Mouse (Mus musculus): ENCODE data around the gene Elf2. TPM values are rescaled to one million over a fixed set of nuclear protein-coding genes. Genes with fewer than 3 reads are reported as not detected.

Gene Elf2
- polyA plus RNA-seq, 1 experiment from 2014 or later = 44.2 TPM

DNA sequence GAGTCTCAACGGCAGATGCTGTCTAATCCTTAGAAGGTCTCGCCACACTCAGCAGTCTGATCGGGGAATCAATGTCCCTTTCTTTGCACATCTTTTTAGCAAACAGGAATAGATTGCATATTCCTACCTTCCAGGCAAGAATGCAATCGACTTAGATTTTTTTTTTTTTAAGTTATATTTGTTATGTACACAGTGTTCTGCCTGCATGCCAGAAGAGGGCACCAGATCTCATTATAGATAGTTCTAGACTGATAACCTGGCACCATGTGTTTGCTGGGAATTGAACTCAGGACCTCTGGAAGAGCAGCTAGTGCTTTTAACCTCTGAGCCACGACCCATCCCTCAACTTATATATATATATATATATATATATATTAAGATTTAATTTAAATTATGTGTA, 33.1 kb upstream of the Elf2 start:
- peaks cover 4% of the 10 kb centered on the region; the same call in 1 of the 2 replicates for H3K9me3 ChIP-seq
- H3K27ac ChIP-seq = no peak overlapping the region
- H3K27me3 ChIP-seq (ENCODE audit: poor library complexity, severe bottlenecking) = no peaks in the 10 kb centered on the region
- no peak for DNase-seq (ENCODE audit: extremely low spot score, low spot score)
- H3K4me3 ChIP-seq = no peak overlapping the region
- WGBS = 80% methylated on average over 5 of the region's 5 CpGs
- no peaks in the 10 kb centered on the region for H3K36me3 ChIP-seq (replicated peaks)
- peaks cover 6% of the 10 kb centered on the region for H3K4me1 ChIP-seq

DNA sequence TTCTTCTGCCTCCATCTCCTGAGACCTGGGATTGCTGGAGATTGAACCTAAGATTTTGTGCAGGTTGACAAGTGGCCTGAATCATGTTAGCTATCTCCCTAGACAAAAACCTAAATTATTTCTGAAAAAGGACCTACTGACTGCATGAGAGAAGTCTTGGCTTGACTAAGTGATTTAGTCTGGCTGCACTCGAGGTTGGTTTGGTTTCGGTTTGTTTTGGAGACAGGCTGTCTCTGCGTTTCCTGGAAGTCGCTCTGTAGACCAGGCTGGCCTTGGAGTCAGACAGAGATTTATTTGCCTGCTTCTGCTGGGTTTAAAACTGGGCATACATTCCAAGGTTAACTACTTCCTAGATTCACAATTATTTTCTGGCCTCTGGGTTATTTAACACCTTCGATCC, 32.4 kb upstream of the Elf2 start:
- Histone ChIP-seq H3K4me3 (no peak overlapping the region), H3K9me3 (peaks cover 4% of the 10 kb centered on the region; the same call in 1 of the 2 replicates), H3K27ac (no peak overlapping the region), H3K36me3 (replicated peaks) (no peaks in the 10 kb centered on the region), H3K27me3 (ENCODE audit: poor library complexity, severe bottlenecking) (no peaks in the 10 kb centered on the region), H3K4me1 (no peaks in the 10 kb centered on the region)
- 86% methylated on average over 5 of the region's 5 CpGs for WGBS
- DNase-seq (ENCODE audit: extremely low spot score, low spot score) = no peak

DNA sequence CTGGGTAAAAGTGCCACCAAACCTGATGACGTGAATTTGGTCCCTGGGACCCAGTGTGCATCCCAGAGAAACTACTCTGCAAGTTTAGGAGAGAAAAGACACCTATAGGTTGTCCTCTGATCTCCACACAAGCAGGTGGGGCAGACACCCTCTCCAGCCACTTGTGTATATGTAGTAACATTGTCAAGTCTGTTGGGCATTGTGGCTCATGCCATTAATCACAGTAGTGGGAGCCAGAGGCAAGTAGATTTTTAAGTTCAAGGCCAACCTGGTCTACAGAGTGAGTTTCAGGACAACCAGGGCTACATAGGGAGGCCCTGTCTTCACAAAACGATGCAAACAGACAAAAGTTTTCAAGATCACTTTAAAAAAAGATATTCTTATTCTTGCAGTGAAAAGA, 31.4 kb upstream of the Elf2 start:
- no peaks in the 10 kb centered on the region for H3K4me1 ChIP-seq
- H3K4me3 ChIP-seq = no peak overlapping the region
- H3K36me3 ChIP-seq (replicated peaks) = no peaks in the 10 kb centered on the region
- WGBS = 73% methylated on average over 2 of the region's 2 CpGs
- H3K9me3 ChIP-seq = peaks cover 4% of the 10 kb centered on the region; the same call in 1 of the 2 replicates
- no peak overlapping the region for H3K27ac ChIP-seq
- DNase-seq (ENCODE audit: extremely low spot score, low spot score) = no peak
- no peaks in the 10 kb centered on the region for H3K27me3 ChIP-seq (ENCODE audit: poor library complexity, severe bottlenecking)

DNA sequence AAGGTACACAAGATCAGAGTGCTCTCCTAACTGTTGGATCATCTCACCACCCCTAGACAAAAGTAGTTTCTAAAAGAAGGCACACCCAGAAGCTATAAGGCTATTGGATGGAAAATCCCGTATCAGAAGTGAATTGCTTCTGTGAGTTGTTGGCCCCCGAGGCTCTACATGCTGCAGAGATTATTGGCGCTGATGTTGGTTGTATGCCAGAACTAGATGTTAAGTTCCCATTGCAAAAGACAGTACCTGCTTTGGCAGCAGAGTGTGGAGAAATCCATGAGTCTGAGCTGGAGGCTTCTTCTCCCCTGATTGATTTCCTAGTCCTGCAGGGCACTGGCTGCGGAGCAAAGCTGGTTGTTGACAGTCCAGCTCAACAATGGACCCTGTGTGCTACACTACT, 27.5 kb upstream of the Elf2 start:
- H3K27me3 ChIP-seq (ENCODE audit: poor library complexity, severe bottlenecking) = peaks cover 28% of the 10 kb centered on the region
- no peaks in the 10 kb centered on the region for H3K36me3 ChIP-seq (replicated peaks)
- H3K27ac ChIP-seq = no peak overlapping the region
- H3K4me1 ChIP-seq = peaks cover 17% of the 10 kb centered on the region
- no peak for DNase-seq (ENCODE audit: extremely low spot score, low spot score)
- H3K4me3 ChIP-seq = no peak overlapping the region
- 85% methylated on average over 4 of the region's 4 CpGs for WGBS
- no peaks in the 10 kb centered on the region for H3K9me3 ChIP-seq

DNA sequence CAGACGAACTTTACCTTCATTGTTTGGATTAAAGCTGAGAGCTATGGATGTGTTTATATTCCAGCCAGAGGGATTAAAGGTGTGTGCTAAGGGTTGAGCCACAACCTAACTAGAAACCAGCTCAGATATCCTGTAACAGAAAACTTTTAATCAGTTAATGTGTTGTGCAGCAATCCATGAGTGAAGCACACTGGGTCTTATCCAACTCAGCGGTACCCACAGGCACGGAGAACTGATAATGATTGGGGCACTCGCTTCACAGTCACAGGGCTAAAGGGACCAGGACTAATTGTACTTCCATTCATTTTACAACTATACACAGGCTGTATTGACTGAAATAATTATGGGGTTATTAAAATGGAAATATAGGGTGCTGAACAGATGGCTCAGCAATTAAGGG, 26.5 kb upstream of the Elf2 start:
- 81% methylated on average over 4 of the region's 4 CpGs for WGBS
- H3K4me3 ChIP-seq = no peak overlapping the region
- H3K27ac ChIP-seq = no peak overlapping the region
- no peaks in the 10 kb centered on the region for H3K9me3 ChIP-seq
- peaks cover 17% of the 10 kb centered on the region for H3K4me1 ChIP-seq
- peaks cover 33% of the 10 kb centered on the region for H3K27me3 ChIP-seq (ENCODE audit: poor library complexity, severe bottlenecking)
- H3K36me3 ChIP-seq (replicated peaks) = no peaks in the 10 kb centered on the region
- no peak for DNase-seq (ENCODE audit: extremely low spot score, low spot score)

DNA sequence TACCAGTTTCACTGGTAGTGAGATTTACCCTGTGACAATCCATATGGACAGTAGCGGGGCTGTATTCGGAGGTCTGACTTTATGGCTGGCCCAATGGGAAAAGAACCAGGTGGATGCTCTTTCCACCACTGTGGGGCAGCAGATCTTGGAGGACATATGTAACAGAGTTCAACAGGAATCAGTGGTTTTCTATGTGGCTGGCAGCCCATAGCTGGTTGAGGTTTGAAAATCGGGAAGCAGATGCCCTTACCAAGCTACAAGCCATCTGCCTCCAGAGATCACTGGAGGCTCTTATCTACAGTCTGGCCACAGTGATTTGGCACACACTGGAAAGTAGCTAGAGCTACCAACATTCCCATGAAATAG, 25.0 kb upstream of the Elf2 start:
- 19% methylated on average over 3 of the region's 3 CpGs for WGBS
- H3K9me3 ChIP-seq = no peaks in the 10 kb centered on the region
- no peaks in the 10 kb centered on the region for H3K36me3 ChIP-seq (replicated peaks)
- H3K27me3 ChIP-seq (ENCODE audit: poor library complexity, severe bottlenecking) = peaks cover 40% of the 10 kb centered on the region
- H3K27ac ChIP-seq = peak overlapping the region; percentile 73; the same call in 1 of the 2 replicates
- peak overlapping the region; percentile 59 for H3K4me3 ChIP-seq
- DNase-seq (ENCODE audit: extremely low spot score, low spot score) = no peak
- H3K4me1 ChIP-seq = peaks cover 27% of the 10 kb centered on the region

DNA sequence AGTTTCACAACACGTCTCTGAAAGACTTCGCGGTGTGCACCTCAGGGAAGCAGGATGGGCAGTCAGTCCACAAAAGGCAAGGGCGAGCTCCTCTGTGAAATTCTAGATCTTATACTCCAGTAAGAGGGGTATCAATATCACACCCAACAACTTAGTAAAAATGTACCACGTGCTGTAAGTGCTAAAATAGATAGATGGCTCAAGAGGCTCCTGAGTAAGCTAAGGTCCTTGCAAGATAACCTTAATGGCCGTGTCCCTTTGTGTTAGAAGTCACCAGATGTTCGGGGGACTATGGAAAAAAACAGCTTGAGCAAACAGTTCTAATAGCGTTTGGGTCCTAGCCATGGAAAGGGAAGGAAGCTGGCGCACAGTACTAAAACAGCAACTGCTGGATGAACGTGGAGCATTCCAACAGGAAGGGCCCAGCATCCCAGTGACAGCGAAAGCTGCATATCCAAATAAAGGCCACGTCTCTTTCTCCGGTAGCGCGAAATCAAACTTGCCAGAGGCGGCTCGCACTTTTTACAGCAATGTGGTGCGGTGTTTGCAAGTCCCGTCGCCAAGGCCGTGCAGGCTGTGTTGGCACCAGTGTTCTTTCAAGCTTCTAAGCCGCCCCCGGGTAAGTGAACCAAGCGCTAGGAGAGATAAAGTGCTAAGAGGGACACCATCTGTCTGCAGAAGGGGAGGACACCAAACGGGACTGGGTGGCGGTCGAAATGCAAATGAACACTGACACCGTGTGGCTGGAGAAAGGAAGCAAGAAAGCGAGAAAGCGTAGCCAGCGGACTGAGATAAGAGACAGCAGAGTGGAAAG, 24.4 kb upstream of the Elf2 start:
- H3K9me3 ChIP-seq = no peaks in the 10 kb centered on the region
- H3K27me3 ChIP-seq (ENCODE audit: poor library complexity, severe bottlenecking) = peaks cover 43% of the 10 kb centered on the region
- 8% methylated on average over 31 of the region's 31 CpGs for WGBS
- H3K4me3 ChIP-seq = peak overlapping the region; percentile 59
- H3K4me1 ChIP-seq = peaks cover 28% of the 10 kb centered on the region
- H3K36me3 ChIP-seq (replicated peaks) = no peaks in the 10 kb centered on the region
- DNase-seq (ENCODE audit: extremely low spot score, low spot score) = peak; percentile 81
- peak overlapping the region; percentile 73 for H3K27ac ChIP-seq

DNA sequence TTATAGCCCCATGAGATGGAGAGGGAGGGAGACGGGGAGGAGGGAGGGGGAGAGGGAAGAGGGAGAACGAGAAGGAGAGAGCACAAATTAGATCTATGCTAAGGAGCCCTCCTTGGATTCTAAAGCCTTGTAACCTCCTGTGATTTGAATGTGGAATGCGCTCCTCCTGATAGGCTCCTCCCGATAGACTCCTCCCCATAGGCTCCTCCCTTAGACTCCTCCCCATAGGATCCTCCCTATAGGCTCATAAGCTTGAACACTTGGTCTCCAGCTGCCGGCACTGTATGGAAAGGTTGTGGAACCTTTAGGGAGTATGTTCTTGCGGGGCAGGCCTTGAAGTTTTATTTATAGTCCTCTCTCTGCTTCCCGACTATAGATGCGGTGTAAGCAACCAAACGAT, 20.6 kb upstream of the Elf2 start:
- no peaks in the 10 kb centered on the region for H3K9me3 ChIP-seq
- H3K27ac ChIP-seq = no peak overlapping the region
- WGBS = 22% methylated on average over 9 of the region's 9 CpGs
- peak overlapping the region; percentile 23; the same call in 1 of the 2 replicates for H3K4me3 ChIP-seq
- peaks cover 43% of the 10 kb centered on the region for H3K27me3 ChIP-seq (ENCODE audit: poor library complexity, severe bottlenecking)
- H3K36me3 ChIP-seq (replicated peaks) = no peaks in the 10 kb centered on the region
- no peak for DNase-seq (ENCODE audit: extremely low spot score, low spot score)
- peaks cover 44% of the 10 kb centered on the region for H3K4me1 ChIP-seq

DNA sequence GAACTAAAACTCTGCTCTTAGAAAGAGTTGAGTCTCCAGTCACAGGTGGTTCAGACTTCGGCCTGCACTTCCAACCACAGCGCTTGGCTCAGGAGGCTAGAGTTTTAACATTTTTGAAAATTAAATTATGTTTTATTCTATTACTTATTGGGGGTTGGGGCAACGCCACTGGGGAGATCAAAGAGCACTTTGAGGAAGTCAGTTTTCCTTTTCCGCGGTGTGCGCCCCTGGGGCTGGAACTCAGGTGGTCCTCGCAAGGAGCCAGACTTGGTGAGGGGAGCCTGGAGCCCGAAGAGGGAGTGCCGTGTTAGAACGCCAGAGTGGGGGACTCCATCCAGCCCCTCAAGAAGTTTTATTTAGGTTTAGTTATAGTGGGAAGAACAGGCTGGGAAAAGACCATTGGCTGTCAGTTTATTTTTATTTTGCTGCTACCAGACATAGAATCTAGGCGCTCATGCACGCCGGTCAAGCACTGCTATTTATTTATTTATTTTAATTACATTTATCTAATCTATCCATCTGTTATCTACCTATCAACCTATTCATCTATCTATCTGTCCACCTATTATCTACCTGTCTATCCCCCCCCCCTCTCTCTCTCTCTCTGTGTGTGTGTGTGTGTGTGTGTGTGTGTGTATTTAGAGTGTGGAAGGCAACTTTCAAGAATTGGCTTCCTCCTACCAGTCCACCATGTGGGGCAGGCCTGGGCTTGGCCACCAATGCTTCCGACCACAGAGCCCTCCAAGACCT, 19.3 kb upstream of the Elf2 start:
- no peaks in the 10 kb centered on the region for H3K9me3 ChIP-seq
- H3K36me3 ChIP-seq (replicated peaks) = no peaks in the 10 kb centered on the region
- DNase-seq (ENCODE audit: extremely low spot score, low spot score) = no peak
- 20% methylated on average over 14 of the region's 14 CpGs for WGBS
- H3K27ac ChIP-seq = no peak overlapping the region
- peaks cover 35% of the 10 kb centered on the region for H3K27me3 ChIP-seq (ENCODE audit: poor library complexity, severe bottlenecking)
- H3K4me3 ChIP-seq = peak overlapping the region; percentile 71
- H3K4me1 ChIP-seq = peaks cover 31% of the 10 kb centered on the region

DNA sequence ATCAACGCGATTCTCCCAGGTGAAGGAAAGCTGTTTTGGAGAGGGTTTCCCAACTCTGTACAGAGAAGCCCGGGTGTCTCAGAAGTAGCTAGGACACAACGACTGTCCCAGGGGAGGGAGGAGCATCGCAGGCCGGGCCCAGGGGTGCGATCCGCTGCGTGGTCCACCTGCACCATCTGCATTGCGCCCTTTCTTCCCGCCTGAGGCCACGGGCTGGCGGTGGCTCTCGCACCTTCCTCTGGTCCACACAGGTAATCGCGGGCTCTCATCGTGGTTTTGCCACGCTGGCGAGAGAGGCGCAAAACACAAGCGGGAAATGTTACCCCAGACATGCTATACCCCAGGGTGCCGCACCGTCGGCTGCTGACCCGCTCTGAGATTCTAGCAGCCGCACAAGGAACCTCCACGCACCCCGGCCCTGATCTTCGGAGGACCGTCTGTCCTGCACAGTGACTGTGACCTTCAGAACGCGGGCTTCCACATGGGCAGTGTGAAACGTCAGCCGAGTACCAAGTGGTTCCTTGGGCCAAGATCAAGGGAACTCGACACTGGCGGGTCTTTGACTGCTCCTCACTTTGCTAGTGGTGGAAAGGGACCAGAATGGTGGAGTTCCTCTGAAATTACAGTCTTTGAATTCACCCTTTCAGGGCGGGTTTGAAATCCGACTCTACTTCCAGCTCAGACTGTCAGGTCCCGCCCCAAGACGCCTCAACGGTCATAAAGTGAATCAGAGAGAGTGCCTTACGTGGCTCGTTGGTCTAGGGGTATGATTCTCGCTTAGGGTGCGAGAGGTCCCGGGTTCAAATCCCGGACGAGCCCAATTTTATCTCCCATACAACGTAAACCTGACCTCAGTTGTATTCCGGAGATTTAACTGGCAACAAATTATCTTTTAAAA, 18.4 kb upstream of the Elf2 start:
- Histone ChIP-seq H3K4me1 (peaks cover 27% of the 10 kb centered on the region), H3K27me3 (ENCODE audit: poor library complexity, severe bottlenecking) (peaks cover 27% of the 10 kb centered on the region), H3K4me3 (peak overlapping the region; percentile 71), H3K27ac (peak overlapping the region; percentile 68), H3K36me3 (replicated peaks) (no peaks in the 10 kb centered on the region), H3K9me3 (no peaks in the 10 kb centered on the region)
- under 1% methylated on average over 50 of the region's 50 CpGs for WGBS
- DNase-seq (ENCODE audit: extremely low spot score, low spot score) = peak; percentile 89

DNA sequence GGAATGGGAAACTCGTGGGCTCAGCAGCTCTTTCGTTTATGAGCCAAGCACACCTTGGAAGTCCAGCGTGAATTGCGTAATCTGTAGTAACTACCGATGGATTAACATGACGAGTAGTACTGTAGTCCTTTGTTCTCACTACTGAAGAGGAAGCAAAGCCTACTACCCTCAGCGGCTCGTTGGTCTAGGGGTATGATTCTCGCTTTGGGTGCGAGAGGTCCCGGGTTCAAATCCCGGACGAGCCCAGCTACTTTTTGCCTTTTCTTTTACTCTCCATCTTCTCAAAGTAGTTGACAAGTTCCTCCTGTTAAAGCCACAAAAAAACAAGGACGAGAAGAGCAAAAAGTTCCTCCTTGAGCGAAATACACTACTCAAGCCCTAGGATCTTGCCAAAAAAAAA, 17.7 kb upstream of the Elf2 start:
- Histone ChIP-seq H3K4me1 (peaks cover 27% of the 10 kb centered on the region), H3K4me3 (peak overlapping the region; percentile 71), H3K27me3 (ENCODE audit: poor library complexity, severe bottlenecking) (peaks cover 21% of the 10 kb centered on the region), H3K9me3 (no peaks in the 10 kb centered on the region), H3K36me3 (replicated peaks) (no peaks in the 10 kb centered on the region), H3K27ac (no peak overlapping the region)
- under 1% methylated on average over 15 of the region's 15 CpGs for WGBS
- peak; percentile 86 for DNase-seq (ENCODE audit: extremely low spot score, low spot score)

DNA sequence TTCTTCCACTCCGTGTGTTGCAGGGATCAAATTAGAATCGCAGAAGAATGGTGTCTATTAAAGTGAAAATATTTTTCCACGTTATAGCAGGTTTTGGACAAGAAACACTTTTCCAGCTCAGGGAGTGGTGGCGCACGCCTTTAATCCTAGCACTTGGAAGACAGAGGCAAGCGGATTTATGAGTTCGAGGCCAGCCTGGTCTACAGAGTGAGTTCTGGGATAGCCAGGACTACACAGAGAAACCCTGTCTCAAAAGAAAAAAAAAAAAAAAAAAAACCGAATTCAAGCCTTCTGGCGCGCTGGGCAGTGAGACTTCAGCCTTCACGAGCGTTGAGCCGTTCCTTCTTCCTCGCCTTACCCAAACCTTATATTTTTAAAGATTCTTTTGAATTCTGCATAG, 17.2 kb upstream of the Elf2 start:
- Histone ChIP-seq H3K27me3 (ENCODE audit: poor library complexity, severe bottlenecking) (peaks cover 17% of the 10 kb centered on the region), H3K9me3 (no peaks in the 10 kb centered on the region), H3K36me3 (replicated peaks) (no peaks in the 10 kb centered on the region), H3K27ac (no peak overlapping the region), H3K4me1 (peaks cover 27% of the 10 kb centered on the region), H3K4me3 (peak overlapping the region; percentile 71)
- 5% methylated on average over 14 of the region's 14 CpGs for whole genome bisulfite sequencing
- peak; percentile 46 for DNase-seq (ENCODE audit: extremely low spot score, low spot score)

Data from forebrain, embryonic 10.5 days (tissue).